Mouse (Mus musculus) embryonic stem cell, embryonic (primary cell): Measurements from ENCODE around the gene Mrpl11.
"Not testable (repeated sequence)": the region's sequence is repeated elsewhere in the genome, so short reads cannot be mapped to it uniquely, and the experiment has no call there.

Experiments
- CTCF ChIA-PET, 4 experiments: fragments of 300-600 bp in 2 of 4; fragments of 350-600 bp in 2 of 4; sonication (Branson Sonifier 250); formaldehyde crosslinking; loops; one replicate each; lab custom pipeline; 2022; ENCODE audit warnings: inconsistent platforms in 2 of 4; lab: Charles Lee
- POLR2A ChIA-PET, 4 experiments: fragments of 300-600 bp in 2 of 4; fragments of 350-600 bp in 2 of 4; sonication (Branson Sonifier 250); formaldehyde crosslinking; loops; one replicate each; lab custom pipeline; 2022; ENCODE audit warnings: antibody characterized with exemption in 4 of 4, inconsistent platforms in 1 of 4; lab: Charles Lee

Mrpl11 gene

GRCm38 (mm10) chr19:4961928-4962601, at the start of gene Mrpl11:
Mrpl11 (plus strand) TSS chr19:4962147.
- ChIA-PET CTCF (interaction anchor here (0.5 to 1.5 kb wide), 13 partner anchors 10 to 916 kb away, joined by 3 to 9 read pairs (median 3); partner anchors contain the start of genes Dpp3 (in 1 of the 4) and Gstp2 (in 1 of the 4)), POLR2A (interaction anchor here (0.5 to 4.1 kb wide), 76 partner anchors 9 to 1122 kb away, joined by 3 to 27 read pairs (median 4); partner anchors contain the start of genes Gm21992 (in 3 of the 4), Rbm14 (in 3 of the 4), Rbm4 (in 2 of the 4) and Rbm4b (in 2 of the 4))

DNA sequence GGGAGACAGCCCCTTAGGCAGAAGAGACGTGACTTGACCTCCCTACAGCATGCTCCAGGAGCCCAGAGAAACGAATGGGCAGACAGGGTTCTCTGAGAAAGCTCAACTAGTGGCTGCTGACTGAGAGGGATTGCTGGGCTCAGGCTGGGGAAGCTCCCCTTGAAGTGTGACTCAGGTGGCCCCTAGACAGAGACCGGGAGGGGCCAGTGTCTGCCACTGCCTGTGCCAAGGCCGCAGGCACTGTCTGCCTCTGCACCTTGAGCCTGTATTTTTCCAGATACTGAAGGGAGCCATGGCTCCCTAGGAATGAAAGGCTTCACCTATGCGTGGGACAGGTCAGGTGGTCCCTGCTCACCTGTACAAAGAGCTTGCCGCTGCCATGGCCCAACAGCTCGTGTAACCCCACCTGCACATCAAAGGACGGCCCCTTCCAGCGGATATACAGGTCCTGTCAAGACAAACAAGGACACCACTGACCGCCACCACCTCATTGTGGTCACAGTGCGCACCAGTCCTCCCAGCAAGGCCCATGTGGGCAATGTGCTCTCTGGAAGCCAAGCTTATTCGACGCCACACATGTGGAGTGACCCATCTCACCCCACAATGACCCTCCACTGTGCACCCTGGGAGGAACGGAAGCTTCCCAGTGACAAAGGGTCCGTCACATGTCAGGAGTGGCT, 45.9 kb upstream of the Mrpl11 start:
- POLR2A ChIA-PET, result interaction anchor here (0.5 to 5.7 kb wide), 40 partner anchors 9 to 1409 kb away, joined by 3 to 36 read pairs (median 4); partner anchors contain the start of genes Bbs1 (in 4 of the 4), Gm21992 (in 3 of the 4), Rbm14 (in 3 of the 4) and Dpp3 (in 2 of the 4)

DNA sequence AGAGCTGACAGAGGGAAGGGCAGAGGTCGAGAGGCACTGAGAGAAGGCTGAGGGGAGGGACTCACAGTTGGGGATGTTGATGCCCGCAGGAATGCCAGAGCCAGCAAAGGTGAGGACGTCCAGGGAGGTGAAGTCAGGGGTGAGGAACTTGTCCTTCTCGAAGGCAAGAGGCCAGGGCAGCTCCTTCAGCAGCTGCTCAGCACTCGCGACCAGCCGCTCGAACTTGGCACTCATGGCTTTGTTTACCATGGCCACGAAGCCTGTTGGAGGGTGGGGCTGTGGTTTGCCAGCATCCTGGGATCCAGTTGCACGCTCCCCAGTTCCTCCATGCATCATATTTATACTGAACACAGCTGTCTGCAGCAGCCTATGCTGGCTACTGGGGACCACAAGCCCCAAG, 45.1 kb upstream of the Mrpl11 start:
- POLR2A ChIA-PET, result interaction anchor here (0.6 to 5.7 kb wide), 30 partner anchors 8 to 520 kb away, joined by 3 to 36 read pairs (median 4); partner anchors contain the start of genes Bbs1 (in 4 of the 4), Gm21992 (in 3 of the 4), Rbm14 (in 3 of the 4) and Dpp3 (in 2 of the 4)
- CTCF ChIA-PET, result interaction anchor here in 3 of 4 experiments (1.0 to 1.5 kb wide), 3 partner anchors 11 to 104 kb away, joined by 3 to 4 read pairs (median 3); partner anchors contain the start of gene Dpp3 (in 1 of the 3)

More for the DNA sequence above, 45.9 kb upstream of the Mrpl11 start:
- CTCF ChIA-PET, result interaction anchor here (0.7 to 1.5 kb wide), 6 partner anchors 9 to 140 kb away, joined by 3 to 4 read pairs (median 3); partner anchors contain the start of gene Dpp3 (in 1 of the 4)

DNA sequence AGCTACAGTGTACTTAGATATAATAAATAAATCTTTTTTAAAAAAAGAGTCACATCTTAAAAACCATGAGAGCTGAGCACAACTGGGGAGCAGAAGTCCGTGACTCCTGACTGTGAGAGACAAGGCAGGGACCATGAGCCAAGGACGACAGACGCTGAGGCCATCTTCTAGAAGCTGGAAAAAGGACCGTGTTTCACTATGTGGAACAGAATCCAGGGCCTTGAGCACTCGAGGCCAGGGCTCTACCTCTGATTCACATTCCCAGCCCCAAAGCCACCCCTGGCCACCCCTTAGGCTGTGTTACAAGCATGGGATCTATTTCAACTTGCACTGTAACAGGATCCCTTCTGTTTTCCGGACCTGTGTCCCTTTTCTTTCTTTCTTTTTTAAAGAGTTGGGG, 42.3 kb upstream of the Mrpl11 start:
- POLR2A ChIA-PET, result interaction anchor here in 1 of 4 experiments (0.5 to 1.2 kb wide), 3 partner anchors 10 to 116 kb away, joined by 3 read pairs; no protein-coding TSS in a partner anchor
- CTCF ChIA-PET, result interaction anchor here in 1 of 4 experiments (0.5 kb wide), 1 partner anchor 159 kb away, joined by 13 read pairs; no protein-coding TSS in a partner anchor

DNA sequence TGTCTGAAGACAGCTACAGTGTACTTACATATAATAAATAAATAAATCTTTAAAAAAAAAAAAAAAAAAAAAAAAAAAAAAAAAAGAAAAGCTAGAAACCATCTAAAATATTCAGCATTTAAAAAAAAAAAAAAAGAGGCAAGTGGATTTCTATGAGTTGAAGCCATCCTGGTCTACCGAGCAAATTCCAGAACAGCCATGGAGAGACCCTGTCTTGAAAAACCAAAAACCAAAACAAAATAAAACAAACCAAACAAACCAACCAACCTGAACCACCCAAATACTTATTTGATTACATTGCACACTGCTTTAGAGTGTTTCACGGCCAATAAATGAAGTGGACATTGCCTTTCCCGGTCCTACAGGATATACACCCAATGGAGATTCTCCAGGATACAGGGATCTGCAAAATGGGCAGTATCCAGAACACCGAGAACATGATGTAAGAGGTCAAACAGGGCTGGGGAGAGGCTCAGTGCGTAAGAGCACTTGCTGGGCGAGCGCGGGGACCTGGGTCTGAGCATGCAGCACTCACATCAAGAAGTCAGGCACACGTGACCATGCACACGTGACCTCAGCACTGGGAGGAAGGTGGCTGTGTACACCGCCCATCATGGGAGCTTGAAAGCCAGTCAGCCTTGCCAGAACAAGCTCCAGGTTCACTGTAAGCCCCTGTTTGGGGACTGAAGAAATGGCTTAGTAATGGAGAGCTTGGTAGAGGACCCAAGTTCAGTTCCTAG, 36.7 kb upstream of the Mrpl11 start:
- CTCF ChIA-PET, result interaction anchor here (0.6 to 1.4 kb wide), 8 partner anchors 10 to 795 kb away, joined by 3 to 6 read pairs (median 3); partner anchors contain the start of genes Ccdc87 (in 1 of the 4) and Ccs (in 1 of the 4)
- POLR2A ChIA-PET, result interaction anchor here in 3 of 4 experiments (0.5 to 6.2 kb wide), 11 partner anchors 9 to 114 kb away, joined by 3 to 42 read pairs (median 4); partner anchors contain the start of genes Gm21992 (in 1 of the 3) and Rbm14 (in 1 of the 3)

DNA sequence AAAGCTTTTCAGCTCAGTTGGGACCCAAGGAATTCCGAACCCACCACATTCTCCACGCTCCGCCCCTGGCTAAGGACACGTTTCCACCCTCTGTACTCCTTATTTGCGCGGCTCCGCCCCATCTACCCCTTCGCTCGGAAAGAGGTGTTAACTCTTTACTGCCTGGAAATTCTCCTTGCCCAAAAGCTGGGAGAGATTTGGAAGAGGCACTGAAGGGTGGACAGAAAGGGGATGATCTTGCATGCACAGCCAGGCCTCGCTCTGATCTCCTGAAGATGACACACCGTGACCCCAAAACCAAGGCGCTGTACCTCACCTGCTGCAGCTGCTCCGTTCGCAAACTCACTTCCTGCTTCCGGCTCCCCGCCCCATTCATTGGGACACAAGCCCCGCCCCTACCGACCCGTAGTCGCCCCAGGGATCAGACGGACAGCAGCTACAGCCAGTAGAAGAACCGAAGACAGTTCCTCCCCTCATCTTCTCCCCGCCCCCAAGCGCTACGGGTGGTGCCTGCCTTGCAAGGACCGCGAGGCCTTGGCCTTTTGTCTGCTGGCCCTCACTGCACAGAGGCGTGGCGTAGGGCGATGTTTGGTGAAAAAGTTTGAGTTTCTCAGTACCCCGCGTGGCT, 33.9 kb upstream of the Mrpl11 start, which contains the start of gene Dpp3:
Dpp3 (minus strand) TSS at position 384 of the 628 bp plus-strand sequence.
- CTCF ChIA-PET, result interaction anchor here in 3 of 4 experiments (0.6 to 1.4 kb wide), 13 partner anchors 12 to 1622 kb away, joined by 3 to 5 read pairs (median 3); partner anchors contain the start of genes Bbs1 (in 1 of the 3), Mrpl11 (in 1 of the 3) and Zdhhc24 (in 1 of the 3)
- POLR2A ChIA-PET, result interaction anchor here (0.5 to 6.2 kb wide), 59 partner anchors 8 to 916 kb away, joined by 3 to 42 read pairs (median 4); partner anchors contain the start of genes Bbs1 (in 3 of the 4), Gm21992 (in 3 of the 4), Rbm14 (in 3 of the 4) and Rbm4 (in 3 of the 4)

- ChIA-PET POLR2A (interaction anchor here (0.5 to 6.2 kb wide), 42 partner anchors 8 to 1500 kb away, joined by 3 to 42 read pairs (median 4); partner anchors contain the start of genes Bbs1 (in 3 of the 4), Zdhhc24 (in 3 of the 4), Gm21992 (in 2 of the 4) and Rbm14 (in 2 of the 4)), CTCF (interaction anchor here in 3 of 4 experiments (0.5 to 1.4 kb wide), 8 partner anchors 33 to 1622 kb away, joined by 3 to 16 read pairs (median 3); partner anchors contain the start of genes Mrpl11 (in 1 of the 3) and Zdhhc24 (in 1 of the 3))
These were observed 33.2 kb upstream of the Mrpl11 start for GRCm38 (mm10) chr19:4928781-4929180.

DNA sequence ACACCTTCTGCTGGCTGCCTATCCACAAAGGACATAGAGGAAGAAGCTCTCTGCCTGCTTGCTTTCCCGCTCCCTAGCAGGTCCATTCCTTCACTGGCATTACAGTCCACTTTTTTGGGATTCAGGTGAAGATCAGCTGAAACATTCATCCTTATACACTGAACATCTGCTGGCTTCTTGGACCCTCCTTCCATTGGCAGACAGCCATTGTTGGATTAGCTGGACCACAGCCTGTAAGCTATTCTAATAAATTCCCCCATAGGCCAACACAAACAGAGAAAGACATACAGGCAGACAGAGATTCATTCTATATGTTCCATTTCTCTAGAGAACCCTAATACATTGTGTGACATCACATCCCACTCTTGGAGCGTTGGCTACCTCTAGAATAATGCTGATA, 25.1 kb upstream of the Mrpl11 start:
- POLR2A ChIA-PET, result interaction anchor here in 2 of 4 experiments (0.8 to 5.9 kb wide), 6 partner anchors 8 to 40 kb away, joined by 3 to 42 read pairs (median 3); partner anchors contain the start of genes Dpp3 (in 2 of the 2) and Mrpl11 (in 1 of the 2)
- CTCF ChIA-PET, result no interaction called here

DNA sequence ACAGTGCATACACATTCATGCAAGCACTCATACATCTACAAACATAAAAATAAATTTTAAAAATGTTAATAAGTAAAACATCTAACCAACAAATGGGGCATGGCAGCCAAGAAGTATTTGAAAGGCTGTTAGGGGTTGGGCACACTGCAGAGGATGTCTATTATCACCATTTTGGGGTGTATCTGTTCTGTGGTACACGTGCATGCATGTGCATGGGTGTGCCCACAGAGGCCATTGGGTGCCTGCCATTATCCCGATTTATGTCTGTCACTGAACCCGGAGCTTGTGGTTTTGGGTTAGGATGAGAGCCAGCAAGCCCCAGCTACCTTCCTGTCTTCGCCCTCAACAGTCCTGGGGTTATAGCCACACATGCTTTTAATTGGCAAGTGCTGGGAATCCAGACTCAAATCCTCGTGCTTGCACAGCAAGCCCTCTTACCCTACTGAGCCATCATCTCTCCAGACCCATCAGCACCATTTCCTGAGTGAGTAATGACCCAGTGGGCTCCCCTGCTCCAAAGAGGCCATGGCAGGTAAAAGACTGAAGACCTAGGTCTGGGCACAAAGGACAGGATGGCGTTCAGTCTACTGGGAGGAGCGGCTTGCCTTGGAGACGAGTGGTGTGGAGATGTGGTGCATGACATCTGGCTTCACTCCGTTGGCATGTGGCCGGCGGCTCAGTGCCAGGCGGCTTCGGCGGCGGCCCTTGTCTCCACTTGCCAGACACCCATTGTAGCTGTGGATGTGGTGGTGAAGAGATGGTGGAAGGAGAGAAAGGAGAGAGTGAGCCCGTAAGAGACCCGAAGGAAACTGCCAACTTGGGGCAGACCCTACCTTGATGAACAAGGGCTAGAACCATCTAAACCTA, 24.3 kb upstream of the Mrpl11 start:
- POLR2A ChIA-PET, result interaction anchor here in 2 of 4 experiments (0.8 to 5.9 kb wide), 5 partner anchors 9 to 41 kb away, joined by 3 to 42 read pairs (median 3); partner anchors contain the start of genes Dpp3 (in 2 of the 2) and Mrpl11 (in 1 of the 2)
- CTCF ChIA-PET, result no interaction called here

GRCm38 (mm10) chr19:4942551-4943252, 19.2 kb upstream of the Mrpl11 start, which contains the start of gene Peli3:
Peli3 (minus strand) TSS chr19:4943127.
- ChIA-PET POLR2A (interaction anchor here in 2 of 4 experiments (1.1 to 5.9 kb wide), 2 partner anchors 9 to 14 kb away, joined by 4 to 42 read pairs; partner anchors contain the start of gene Dpp3 (in 1 of the 2)), CTCF (interaction anchor here in 1 of 4 experiments (0.5 kb wide), 1 partner anchor 78 kb away, joined by 4 read pairs; no protein-coding TSS in a partner anchor)

DNA sequence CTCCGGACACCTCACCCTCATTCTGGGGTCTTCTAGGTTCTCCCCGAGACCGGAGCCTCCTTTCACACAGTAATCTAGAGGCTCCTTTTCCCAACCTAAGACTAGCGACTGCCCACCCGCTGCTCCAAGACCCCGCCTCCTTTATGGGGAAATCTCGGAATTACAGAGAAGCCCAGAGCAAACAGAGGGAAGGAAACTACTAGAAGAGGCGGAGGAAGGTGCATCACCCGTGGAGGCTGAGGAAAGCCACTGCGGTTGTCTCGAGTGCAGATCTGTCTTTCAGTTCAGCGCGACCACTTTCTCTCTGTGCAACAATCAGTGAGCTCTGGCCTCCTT, 18.7 kb upstream of the Mrpl11 start:
- CTCF ChIA-PET, result no interaction called here
- POLR2A ChIA-PET, result interaction anchor here in 2 of 4 experiments (1.1 to 1.6 kb wide), 2 partner anchors 9 to 19 kb away, joined by 3 to 4 read pairs; partner anchors contain the start of gene Mrpl11 (in 1 of the 2)

- CTCF ChIA-PET, result interaction anchor here in 2 of 4 experiments (0.7 to 0.8 kb wide), 3 partner anchors 16 to 686 kb away, joined by 3 read pairs; partner anchors contain the start of gene Mrpl11 (in 1 of the 2)
- POLR2A ChIA-PET, result interaction anchor here in 1 of 4 experiments (0.5 to 2.0 kb wide), 2 partner anchors 16 to 148 kb away, joined by 3 to 10 read pairs; partner anchors contain the start of gene Mrpl11
These were observed 16.4 kb upstream of the Mrpl11 start for GRCm38 (mm10) chr19:4945540-4945939.

GRCm38 (mm10) chr19:4948641-4949040, 13.3 kb upstream of the Mrpl11 start:
- POLR2A ChIA-PET, result interaction anchor here in 2 of 4 experiments (1.1 to 2.8 kb wide), 11 partner anchors 9 to 331 kb away, joined by 3 to 24 read pairs (median 4); partner anchors contain the start of genes Dpp3 (in 2 of the 2), Mrpl11 (in 2 of the 2) and Slc29a2 (in 1 of the 2)
- CTCF ChIA-PET, result not testable (repeated sequence)

DNA sequence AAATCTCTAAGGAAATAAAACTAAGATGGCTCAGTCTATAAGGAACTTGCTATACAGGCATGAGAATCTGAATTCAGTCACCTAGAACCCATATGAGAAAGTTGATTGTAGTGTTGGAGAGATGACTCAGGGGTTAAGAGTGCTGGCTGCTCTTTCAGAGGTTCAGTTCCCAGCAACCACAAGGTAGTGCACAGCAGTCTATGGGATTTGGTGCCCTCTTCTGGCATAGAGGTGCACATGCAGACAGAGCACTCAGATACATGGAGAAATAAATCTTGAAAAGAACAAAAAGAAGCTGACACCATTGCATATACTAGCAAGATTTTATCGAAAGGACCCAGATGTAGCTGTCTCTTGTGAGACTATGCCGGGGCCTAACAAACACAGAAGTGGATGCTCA, 6.3 kb downstream of the Mrpl11 start:
- ChIA-PET CTCF (interaction anchor here (0.6 to 3.8 kb wide), 43 partner anchors 8 to 512 kb away, joined by 3 to 22 read pairs (median 3); partner anchors contain the start of genes Dpp3 (in 2 of the 4), AC124502.3 (in 1 of the 4), B4gat1 (in 1 of the 4) and Ctsf (in 1 of the 4)), POLR2A (interaction anchor here in 3 of 4 experiments (0.5 to 3.4 kb wide), 8 partner anchors 22 to 352 kb away, joined by 3 to 15 read pairs (median 4); partner anchors contain the start of gene Rbm4b (in 2 of the 3))
